Mouse (Mus musculus) ovary, adult 18-20 months (tissue): ENCODE measurements around the gene Phf12.

ENCODE experiments used
- DNase-seq: peaks from one replicate; pipeline ENCODE4 v3.0.0; 2022; ENCODE audit warnings: low spot score, mixed read lengths

Phf12 gene

DNA sequence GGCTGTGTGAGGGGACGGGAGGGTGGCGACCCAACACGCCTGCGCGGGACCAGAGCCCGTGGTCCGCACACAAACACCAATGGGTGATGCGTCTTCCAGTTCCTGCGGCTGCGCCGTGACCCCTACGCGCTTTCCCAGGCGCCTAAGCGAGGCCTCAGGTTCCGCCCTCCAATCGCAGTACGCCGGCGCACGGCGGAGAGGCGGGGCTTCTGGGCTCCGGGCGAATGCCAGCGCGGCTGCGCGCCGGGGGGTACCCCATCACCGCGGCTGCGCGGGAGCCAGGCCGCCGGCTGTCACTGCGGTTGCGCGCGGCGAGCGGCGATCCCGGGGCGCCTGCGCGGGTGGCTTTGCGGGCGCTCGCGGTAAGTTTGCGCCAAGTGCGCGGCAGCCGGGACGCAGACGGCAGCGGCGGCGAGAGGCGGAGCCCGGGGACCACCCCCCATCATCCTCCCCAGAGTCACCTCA is at the start of gene Phf12:
Gene Phf12 (plus strand): TSS at position 314 of the 465 bp plus-strand sequence.
- DNase-seq = peak; percentile 100

DNA sequence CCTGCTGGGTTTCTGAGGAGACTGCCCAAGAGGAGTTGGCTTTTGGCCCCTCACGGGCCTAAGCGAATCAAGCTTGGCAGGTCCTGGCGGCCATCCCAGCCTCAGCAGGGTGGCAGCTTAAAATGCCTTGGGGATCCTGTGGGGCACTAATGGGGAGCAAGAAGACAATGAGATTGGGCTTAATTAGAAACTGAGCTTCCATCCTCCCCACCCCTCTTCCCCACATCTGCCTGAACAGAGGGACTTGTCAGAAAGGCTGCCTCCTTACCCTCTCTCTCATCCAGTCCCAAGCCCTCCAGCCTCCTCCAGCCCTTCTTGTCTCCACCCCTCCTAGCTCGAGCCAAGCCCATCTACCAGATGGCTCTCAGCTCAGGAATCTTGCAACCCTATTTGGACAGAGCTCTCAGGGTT is 48.4 kb upstream of the Phf12 start:
- DNase-seq = no peak

DNA sequence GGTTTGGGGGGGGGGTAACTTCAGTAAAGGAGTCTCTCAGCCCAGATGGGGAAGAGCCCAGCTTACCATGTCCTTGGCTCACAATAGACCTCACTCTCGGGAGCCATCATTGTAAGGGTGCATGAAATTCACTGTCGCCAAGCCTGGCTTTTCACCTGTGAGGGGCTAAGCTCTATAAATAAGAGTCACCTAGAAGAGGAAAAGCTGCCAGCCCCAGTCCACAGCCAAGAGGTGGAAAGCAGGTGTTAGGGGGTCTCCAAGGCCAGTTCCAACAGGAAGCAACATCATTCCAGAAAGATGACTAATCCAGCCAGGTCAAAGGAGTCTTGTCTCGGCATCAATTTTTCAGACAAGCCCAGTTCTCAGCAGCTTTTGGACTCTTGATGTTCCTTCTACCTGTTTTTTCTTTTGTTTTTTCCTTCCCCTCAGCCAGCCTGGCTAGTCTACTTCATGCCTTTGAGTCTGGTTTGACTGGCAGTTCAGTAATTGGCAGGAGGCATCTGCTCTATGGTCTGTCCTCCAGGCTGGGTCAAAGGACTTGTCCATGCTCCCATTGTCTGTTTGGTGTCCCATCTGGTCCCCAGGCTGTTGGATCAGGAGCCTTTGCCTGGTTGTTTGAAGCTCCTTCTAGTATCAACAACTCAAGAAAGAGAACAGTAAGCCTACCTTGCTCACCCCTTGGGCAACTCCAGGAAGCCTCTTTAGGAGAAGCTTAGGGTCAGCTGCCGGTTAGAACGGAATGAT is 47.8 kb upstream of the Phf12 start:
- no peak for DNase-seq

DNA sequence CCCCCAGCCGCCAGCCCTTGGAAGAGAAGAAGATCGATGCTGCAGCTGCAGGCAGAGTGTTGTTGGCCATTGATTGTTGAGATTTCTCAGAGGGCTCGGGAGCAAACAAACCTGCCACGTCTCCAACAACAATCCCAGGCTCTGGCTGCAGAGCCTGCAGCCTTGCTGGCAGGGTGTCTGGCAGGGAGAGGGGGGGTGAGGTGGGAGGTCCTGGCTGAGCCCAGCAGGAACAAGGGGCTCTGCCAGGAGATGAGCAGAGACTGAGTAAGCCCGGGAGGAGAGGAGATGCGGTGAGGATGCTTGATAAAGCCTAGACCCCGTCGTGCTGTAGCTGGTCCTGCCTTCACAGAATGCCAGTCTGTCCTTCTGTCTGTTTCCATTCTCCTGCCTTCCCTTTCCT is 45.7 kb upstream of the Phf12 start:
- no peak for DNase-seq

DNA sequence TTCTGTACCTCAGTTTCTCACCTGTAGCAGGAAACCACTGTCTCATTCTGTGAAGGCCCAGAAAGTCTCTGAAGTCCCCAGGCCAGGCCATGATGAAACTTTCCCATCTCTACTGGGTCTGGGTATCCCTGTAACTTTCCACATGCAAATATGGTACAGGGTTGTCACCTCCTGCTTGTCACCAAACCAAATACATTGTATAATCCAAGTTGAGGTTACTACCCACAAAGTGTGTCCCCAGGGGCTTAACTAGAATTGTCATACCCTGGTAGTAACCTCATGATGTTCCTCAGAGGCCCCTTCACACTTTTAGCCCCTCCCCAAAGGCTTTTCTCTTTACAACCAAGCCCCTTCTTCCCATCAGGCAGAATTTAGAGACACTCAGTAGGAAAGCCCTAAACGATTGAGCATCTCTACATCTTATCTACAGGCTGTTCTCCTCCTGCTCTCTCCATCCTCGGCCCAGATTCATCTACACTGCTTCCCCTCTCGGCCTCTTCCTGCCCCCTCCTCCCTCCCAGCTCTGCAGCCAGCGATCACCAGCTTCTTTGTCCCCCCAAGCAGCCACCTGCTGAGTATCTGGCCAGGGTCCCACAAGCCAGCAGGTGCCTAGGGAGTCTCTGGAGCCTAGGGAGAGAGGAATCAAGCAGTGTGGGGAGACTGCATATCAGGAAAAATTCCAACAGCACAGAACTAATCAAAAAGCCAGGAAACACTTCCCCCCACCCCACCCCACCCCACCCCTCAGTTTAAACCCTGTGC is 44.7 kb upstream of the Phf12 start:
- no peak for DNase-seq

DNA sequence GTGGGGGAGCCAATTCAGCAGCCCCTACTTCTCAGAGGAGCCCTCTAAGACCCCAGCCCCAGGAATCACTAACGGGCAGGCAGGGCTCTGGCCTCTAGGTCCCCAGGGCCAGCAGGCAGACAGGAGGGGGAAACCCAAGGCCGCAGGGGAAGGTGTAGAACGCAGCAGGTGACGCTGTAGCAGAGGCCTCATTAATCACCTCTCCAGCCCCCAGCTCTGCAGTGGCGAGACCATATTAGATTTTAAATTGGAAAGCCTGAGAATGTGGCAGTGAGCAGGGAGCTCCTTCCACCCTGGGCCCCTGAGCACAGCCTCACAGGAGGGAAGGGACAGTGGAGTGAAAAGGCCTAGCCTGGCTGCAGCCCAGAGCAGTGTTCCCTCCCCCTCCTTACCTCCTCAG is 40.3 kb upstream of the Phf12 start:
- DNase-seq = no peak

DNA sequence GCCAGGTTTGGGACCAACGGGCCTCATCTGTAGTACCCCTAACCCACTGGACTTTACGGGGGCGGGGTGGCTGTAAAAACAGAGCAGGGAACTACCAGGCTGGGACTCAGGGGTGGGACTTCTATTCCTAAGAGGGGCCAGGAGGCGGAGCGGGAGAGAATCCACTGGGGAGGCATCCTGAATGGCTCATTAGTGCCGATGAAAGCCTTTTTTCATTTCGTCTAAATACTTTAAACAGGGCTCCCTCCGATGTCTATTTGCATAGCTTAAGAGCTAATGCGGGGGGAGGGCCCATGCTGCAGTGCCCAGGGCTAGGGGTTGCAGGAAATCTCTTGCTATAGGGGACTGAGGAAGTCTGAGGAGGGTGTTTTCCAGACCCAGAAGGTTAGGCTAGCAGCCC is 34.7 kb upstream of the Phf12 start:
- DNase-seq = no peak

DNA sequence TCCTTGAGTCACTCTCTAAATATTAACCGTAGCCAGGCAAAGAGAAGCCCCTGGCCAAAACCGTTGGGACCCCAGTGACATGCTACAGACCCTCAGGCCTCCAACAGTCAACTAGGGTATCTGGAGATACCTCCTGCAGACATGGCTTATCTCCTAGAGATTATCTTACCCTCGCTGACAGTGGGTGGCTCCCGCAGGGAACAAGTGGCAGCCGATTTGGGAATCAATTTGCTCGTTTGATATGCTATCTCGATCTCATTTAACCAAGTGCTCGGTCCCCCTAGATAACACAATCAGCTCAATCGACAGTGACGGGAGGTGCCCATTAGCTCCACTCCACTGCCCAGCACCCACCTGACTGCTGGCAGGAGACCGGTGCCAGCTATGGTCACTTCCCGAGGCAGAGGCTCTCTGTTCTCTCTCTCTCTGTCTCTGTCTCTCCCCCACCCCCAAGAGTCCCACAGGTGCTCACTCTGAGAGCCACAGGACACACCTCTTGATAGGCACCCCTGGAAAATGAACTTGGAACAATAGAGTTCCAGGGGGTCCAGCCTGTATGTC is 32.3 kb upstream of the Phf12 start:
- DNase-seq = no peak

DNA sequence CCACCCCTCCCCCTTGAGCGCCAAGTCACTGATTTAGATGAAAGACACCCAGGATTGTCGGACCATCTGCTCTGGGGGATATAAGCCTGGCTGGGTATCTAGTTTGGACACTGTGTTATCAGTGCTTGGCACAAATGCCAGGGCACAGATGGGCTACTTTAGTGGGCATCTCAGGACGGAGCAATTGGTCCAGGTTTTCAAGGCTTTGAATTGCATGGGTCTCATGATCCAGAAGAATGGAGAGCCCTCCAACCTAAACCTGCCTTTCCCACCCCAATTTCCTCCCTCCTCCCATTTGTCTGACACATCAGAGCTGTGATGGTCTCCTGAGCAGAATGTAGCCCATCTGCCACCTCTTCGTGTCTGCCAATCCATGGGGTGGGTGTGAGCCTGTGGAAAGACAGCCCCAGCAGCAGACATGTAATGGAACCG is 31.7 kb upstream of the Phf12 start:
- DNase-seq = no peak

DNA sequence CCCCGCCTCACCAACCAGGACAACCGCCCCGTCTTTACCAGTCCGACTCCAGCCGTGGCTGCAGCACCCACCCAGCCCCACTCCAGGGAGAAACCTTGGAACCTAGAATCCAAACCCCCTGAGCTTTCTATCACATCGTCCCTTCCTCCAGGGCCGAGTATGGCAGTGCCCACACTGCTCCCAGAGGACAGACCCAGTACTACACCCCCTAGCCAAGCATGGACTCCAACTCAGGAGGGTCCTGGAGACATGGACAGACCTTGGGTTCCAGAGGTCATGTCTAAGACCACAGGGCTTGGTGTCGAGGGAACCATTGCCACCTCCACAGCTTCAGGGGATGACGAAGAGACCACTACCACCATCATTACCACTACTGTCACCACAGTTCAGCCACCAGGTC is 28.9 kb upstream of the Phf12 start:
- DNase-seq = no peak

DNA sequence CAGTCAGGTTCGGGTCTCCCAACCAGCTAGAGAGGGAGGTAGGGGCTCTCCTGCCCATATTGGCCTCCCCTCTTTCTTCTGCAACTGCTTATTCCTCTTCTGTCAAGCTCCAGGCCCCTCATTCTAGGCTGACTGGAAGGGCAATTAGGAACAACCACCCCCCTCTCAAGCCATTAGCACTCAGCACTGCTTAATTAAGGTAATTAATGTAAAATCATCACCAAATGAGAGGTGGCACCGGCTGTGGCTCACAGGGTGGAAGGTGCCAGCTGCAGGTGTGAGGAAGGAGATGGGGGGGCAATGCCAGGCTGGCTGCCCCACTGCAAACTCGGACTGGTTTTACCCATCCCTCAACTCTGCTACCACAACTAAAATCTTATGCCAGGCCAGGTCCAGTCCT is 26.1 kb upstream of the Phf12 start:
- no peak for DNase-seq

DNA sequence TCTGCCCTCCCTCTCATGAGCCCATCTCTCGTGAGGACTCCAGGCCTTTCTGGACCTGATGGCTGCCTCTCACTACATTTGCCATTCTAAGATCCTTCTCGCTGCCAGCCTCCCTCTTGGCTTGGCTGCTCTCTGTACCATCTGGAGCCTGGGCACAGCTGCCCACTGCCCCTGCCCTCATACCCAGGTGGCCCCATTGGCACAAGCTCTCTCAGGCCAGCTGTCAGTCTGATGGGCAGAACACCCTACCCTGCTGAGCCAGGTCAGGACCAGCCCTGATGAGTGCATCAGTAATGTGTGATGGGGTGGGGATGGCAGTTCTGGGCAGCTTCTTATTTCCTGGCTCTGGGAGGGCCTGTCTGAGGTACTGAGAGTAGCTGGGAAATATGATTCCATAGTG is 24.3 kb upstream of the Phf12 start:
- DNase-seq = no peak

DNA sequence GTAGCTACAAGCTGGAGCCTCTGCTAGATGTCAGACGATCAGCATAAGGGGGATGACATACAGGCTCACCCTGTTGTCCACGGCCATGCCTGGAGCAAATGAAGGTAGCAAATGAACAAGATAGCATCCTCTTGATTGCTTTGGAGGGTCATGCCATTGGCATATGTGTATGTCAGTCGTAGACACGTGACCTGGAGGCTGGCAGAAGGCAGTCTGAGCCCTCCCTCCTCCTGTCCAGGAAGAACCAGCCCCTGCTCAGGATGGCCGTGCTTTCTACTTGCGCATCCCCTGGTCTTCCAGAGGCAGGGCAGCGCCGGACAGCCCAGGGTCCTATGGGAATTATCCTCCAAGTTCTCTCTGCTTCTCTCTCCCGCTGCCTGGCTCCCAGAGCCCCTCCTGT is 23.6 kb upstream of the Phf12 start:
- no peak for DNase-seq

DNA sequence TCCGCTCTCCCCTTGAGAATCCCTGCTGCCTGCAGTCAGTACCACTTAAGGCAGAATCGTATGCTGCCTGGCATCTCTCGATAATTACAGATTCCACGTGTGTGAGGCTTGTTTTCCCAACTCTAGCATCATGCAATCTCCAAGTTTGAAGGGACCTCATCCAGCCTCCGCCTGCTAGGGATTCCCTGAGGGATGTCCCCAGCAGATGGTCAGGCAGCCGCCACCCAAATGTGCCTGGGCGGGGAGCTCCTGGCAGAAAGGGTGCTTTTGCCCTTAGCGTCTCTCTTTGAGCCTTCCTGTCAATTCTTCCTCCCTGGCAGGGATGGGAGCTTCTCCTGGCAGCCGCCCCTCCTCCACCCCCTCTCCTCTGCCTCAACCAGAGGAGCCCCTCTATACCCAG is 22.4 kb upstream of the Phf12 start:
- DNase-seq = no peak

DNA sequence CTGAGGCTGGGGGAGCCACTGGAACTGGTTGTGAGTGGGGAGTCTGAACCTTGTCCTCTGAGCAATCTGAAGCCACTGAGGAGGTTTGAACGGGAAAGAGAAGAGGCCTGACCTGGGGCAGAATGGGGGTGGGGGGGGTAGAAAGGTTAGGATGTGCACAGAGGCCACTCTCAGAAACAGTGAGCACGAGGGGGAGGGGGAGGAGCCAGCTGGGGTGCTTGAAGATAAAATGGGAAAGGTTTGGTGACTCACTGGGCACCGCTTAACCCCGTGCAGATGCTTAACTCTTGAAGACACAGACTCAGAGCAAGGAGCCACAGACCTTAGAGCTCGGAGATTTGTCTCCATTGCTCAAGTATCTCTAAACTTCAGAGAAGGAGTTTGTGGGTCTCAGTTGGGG is 21.7 kb upstream of the Phf12 start:
- no peak for DNase-seq

DNA sequence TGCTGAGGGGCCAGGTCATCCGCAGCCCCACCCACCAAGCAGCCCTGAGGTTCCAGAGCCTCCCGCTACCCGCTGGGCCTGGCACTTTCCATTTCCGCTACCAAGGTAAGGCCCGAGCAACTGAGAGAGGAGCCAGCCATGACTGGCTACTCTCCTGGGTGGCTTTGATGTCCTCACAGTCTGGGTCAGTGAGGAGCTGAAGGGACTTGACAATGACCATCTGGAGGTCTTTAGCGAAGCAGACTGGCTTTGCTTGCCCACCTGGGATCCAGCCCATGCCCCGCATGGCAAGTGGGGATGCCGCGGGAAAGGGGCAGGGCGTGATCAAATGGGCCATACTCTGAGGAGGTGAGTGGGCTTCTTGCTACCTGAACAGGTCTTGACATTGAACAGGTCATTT is 19.6 kb upstream of the Phf12 start:
- no peak for DNase-seq

DNA sequence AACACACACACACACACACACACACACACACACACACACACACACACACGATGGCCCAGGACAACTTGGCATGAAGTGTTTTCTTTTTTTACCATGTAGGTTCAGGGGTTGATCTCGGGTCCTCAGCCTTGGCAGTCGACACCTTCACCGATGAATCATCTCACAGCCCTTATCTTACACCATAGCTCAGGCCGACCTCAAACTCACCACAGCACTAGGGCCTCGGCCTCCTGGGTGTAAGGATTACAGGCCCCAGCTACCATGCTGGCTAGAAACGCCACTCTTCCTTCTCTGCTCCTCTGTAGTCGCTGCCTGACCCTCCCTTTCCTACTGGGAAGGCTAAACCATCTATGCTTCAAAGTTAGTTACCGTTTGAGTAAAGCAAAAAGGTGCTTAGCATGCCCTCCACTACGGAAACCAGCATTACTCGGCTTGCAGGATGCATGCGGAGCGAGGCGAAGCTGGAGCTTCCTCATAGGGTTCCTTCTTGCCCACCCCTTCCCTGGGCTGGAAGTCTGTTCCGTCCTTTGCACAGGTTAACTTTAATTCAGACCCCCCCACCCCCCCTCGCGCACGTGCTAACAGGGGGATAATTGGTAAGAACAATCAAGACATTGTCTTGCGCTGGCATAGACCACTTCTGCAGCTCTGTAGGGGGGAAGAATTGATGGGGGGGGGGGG is 18.0 kb upstream of the Phf12 start:
- DNase-seq = no peak

DNA sequence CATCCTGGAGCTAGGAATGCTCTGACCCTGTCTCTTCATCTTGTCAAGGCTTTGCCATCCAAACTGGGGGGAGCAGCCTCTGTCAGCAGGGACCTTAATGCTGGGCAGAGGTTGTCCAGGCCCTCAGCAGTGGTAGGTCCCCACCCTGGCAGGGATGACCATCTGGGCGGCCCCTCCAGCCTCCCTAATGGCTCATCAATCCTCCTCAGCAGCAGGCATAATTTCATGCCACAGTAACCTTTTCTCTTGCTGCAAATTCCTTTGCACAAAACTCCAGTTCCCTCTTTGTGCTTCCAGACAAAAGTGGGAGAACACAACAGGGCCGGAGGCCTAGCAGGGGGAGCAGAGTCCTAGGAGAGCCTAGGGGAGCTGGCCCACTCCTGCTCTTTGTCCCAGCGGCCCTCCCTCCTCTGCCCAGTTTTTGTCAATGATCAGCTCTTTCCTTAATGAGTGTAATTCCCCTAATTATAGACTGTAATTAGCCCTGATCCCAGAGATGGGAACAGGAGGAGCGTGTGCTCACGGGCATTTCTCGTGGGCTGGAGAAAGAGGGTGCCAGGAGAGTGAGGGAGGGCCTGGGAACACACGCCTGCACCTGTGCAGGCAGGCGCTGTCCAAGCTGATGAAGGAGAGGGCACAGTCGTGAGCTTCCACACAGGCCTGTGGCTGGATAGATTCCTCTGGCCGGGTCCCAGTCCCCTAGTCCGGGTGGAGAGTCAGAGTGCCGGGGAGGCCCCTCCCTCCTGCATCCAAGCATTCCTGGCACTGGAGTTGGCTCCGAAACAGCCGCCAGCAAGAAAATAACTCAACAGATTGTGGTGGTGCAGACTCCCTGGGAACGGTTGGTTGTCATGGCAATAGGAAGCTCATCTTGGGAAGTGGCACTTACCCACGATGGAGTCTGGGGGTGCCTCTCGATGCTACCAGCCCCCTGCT is 17.2 kb upstream of the Phf12 start:
- DNase-seq = no peak

DNA sequence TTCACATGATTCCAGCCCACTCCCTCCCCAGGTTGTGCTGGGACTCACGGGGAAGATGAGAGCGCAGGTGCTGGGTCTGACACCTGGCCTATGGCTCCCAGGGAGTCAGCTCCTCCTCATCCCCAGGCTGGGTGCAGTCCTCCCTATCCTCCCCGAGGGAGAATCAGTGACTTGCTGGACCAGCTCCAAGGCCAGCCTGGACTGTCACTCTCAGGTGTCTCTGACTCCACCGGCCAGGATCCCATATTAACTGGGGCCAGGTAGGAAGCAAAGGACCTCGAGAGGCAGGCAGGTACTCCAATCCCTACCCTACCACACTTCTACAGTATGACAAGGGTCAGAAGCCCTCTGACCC is 16.5 kb upstream of the Phf12 start:
- DNase-seq = no peak

DNA sequence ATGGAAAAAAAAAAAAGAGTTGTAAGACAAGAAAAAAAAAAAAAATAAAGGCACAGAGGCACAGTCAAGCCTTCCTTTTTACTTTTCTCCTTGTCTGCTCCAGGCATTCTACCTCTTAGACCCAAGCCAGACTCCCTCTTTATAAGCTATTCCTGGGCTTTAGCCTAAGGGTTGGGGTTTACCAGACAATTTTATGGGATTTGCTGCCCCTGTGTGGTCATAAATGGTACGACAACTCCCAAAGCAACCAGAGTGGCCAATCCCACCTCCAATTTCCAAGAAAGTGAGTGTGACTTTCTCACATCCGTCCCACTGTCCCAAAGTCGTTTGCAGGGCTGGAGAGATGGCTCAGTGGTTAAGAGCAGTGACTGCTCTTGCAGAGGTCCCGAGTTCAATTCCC is 15.4 kb upstream of the Phf12 start:
- no peak for DNase-seq

DNA sequence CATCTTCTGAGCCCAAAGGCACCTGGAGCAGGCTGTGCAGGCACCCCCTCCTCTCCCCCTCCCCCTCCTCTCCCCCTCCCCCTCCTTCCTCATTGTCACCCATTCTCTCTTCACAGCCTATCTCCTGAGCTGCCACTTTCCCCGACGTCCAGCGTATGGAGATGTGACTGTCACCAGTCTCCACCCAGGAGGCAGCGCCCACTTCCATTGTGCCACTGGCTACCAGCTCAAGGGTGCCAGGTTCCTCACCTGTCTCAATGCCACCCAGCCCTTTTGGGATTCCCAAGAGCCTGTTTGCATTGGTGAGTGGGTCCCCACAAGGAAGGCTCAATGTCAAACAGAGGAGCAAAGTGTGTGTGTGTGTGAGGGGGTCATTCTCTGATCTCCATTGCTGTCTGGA is 13.8 kb upstream of the Phf12 start:
- DNase-seq = no peak

DNA sequence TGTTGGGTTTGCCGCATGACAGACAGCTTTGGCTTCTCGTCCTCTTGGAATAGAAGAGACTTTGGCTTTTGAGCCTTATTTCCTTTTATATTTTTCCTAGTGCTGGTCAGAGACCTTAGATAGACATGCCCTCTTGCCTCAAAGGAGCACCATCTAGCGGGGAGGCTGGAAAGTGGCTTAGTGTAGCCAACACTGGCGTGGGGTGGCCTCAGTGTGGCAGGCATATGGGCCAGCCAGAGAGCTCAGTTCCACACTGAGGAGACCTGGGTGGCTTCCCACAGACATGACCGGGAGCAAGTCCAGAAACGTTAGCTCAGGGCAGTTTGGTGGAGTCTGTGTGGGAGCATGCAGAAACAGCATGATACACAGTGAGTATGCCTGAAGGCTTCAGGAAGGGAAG is 11.8 kb upstream of the Phf12 start:
- DNase-seq = no peak
